Mouse (Mus musculus) embryo, embryonic 11.5 days (tissue): Measurements from ENCODE around the gene Vmn1r7.
"Not testable (repeated sequence)": the region's sequence is repeated elsewhere in the genome, so short reads cannot be mapped to it uniquely, and the experiment has no call there.

Experiments
- DNase-seq: peaks from one replicate; pipeline ENCODE4 v3.0.0-alpha.2; 2012; ENCODE audit warnings: low read depth, low spot score

Vmn1r7 gene

DNA sequence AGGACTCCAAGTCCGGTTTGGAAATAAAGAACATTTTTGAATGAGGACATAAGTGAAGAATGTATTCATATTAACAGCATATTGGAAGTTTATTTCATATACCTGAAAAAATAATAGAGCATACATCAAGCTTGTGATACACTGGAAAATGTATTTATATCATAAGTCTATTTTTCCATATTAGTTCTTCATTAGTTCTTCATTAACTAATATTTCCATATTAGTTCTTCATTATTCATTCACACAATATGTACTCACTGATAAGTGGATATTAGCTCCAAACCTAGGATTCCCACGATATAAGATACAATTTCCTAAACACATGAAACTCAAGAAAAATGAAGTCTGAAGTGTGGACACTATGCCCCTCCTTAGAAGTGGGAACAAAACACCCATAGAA lies at the start of gene Vmn1r7:
Gene Vmn1r7 (minus strand): TSS at position 101 of the 400 bp plus-strand sequence.
- DNase-seq, result not testable (repeated sequence)

GRCm38 (mm10) chr6:57066487-57066886 lies 41.4 kb upstream of the Vmn1r7 start, which contains the start of gene Vmn1r9:
Vmn1r9 (plus strand) TSS chr6:57066787.
- no peak for DNase-seq

- no peak for DNase-seq
These were observed 38.6 kb upstream of the Vmn1r7 start for GRCm38 (mm10) chr6:57063730-57064129.

DNA sequence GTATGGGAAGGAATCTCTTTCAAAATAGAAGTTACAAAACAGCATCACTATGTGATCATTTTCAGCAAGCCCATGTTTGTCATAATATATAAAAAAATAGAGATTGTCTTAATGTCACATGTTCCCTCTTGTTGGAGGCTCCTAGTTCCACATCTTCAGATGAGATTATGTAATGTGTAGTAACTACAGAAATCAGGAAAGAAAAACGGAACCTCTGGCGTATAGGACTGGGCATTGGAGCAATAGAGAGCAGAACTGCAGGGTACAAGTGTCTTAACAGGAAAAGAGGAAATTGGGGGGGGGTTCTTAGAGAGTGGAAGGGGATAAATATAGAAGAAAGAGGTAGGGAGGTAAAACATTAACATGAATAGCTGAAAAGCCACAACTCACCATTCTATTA lies 9.6 kb upstream of the Vmn1r7 start:
- DNase-seq, result no peak

DNA sequence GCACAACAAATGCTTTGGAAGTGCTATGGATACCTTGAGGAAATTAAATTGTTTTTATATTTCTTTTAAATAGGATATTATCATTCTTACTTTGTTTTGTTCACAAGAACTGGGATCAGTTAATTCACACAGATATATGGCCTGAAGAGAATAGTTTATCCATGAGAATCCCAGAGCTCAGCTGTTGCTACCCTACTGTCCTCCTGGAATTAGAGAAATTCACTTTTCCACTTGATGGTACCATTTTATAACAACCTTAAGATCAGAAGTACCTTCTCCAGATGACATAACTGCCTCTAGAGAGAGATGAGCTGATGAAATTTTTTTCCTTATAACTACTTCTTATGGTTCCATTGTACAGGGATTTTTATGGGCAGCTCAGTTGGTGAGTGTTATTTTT lies 6.9 kb upstream of the Vmn1r7 start, which contains the start of gene Vmn1r8:
Gene Vmn1r8 (plus strand): TSS at position 301 of the 400 bp plus-strand sequence.
- DNase-seq, result no peak

DNA sequence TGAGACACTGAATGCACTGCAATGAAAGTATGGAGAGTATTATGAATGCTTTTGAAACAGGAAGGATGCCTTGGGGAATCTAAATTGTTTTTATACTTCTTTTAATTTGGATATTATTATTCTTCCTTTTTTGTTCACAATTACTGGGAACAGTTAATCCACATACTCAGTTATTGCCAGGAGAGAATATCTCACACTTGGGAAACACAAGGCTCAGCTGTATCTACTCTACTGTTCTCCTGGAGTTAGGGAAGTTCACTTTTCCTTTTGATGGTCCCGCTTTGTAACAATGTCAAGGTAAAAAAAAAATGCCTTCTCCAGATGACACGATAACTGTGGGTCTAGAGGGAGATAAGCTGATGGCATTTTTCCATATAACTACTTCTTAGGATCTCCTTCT lies 28.2 kb downstream of the Vmn1r7 start, which contains the start of gene Vmn1r6:
Gene Vmn1r6 (plus strand): TSS at position 301 of the 400 bp plus-strand sequence.
- no peak for DNase-seq
